Mouse (Mus musculus): Measurements from ENCODE around the gene St7l.

The St7l gene

GRCm38 (mm10) chr3:104965070-104965855, 101.5 kb downstream of the St7l start:
- DNase-seq, result no peak

- no peak for DNase-seq
Measured at GRCm38 (mm10) chr3:104965991-104966554, 102.3 kb downstream of the St7l start.

- DNase-seq, result peak; percentile 46
Measured at GRCm38 (mm10) chr3:104967548-104968300, 103.9 kb downstream of the St7l start.

Measured in cerebellum, adult 8-10 months (tissue).